ENCODE assay signal across 19 mouse cellular contexts in the genomic region with DNA sequence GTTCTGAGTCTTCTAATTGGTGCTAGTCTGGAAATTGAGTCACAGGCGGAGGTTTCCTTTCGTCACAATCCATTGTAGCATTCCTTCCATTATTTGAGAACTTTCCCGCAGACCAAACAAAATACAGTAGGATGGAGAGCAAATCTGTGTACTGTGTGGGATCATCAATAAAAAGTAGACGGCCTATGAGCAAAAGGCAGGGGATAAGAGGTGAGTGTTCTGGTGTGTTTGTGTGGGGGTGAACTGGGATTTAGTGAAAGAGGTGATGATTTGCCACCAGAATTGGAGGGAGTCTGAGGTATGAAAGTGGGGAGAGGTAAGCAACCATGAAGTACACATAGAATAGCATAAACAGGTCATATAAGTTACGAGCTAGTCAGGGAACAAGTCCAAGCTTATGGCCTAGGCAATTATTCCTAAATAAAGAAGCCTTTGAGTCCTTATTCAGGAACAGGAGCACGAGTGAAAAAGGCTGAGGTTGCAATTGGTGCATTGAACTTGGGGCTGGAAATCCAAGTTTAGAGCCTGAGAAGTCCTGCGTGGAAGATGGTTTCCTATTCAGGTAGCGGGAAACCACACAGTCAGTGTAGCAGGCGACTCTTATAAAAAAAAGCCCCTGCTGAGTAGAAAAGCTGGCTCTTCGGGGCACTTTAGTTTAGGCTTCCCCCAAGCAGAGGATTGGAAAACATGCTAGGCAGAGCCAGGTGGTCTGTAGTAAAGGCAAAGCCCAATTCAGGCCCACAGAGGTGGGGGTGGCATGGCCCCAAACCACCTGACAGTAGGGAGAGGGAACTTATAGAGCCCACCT. TPM values are rescaled to one million over a fixed set of nuclear protein-coding genes. Genes with fewer than 3 reads are reported as not detected.
DNase-seq lines count a peak whose midpoint lies in the region; ATAC-seq and TF ChIP-seq lines count a peak whose summit lies in the region.
"Had no signal": no experiment of that assay in that cellular context is flagged by ENCODE, and none has a peak within 500 bp of the region (broad histone marks: within the 10 kb centered on the region; RNA-seq: fewer than 3 reads in every experiment).

No protein-coding gene starts in this region.

- intact Hi-C loops in gastrocnemius, adult 2 months (cut with DNase I) = no loop called here

- WGBS in midbrain, embryonic 11.5 days = 74% methylated on average over 10 of the region's 10 CpGs
- 68% methylated on average over 10 of the region's 10 CpGs for WGBS in midbrain, embryonic 14.5 days
- 43% methylated on average over 10 of the region's 10 CpGs for WGBS in limb, embryonic 12.5 days
- 44% methylated on average over 10 of the region's 10 CpGs for WGBS in limb, embryonic 14.5 days

- no peak for TF ChIP-seq POLR2A in limb, embryonic 14.5 days (IDR thresholded peaks at IDR 0.05; ENCODE audit: borderline replicate concordance, extremely low read depth, insufficient read depth, insufficient read length)

- TF ChIP-seq CTCF in gastrocnemius, adult 2 months (IDR thresholded peaks at IDR 0.05) = no peak

- H3K4me3 ChIP-seq in midbrain, embryonic 11.5 days (ENCODE audit: low read depth, low read length) = no peak overlapping the region
- no peak overlapping the region for H3K4me3 ChIP-seq in midbrain, embryonic 14.5 days (replicated peaks; ENCODE audit: low read depth, low read length)
- no peak overlapping the region for H3K4me3 ChIP-seq in limb, embryonic 12.5 days (replicated peaks)
- H3K4me3 ChIP-seq in limb, embryonic 14.5 days (replicated peaks; ENCODE audit: low read length) = no peak overlapping the region
- H3K4me3 ChIP-seq in gastrocnemius, adult 2 months = no peak overlapping the region
- H3K4me3 ChIP-seq: embryonic facial prominence, embryonic 10.5 days; embryonic facial prominence, embryonic 12.5 days; forebrain, embryonic 13.5 days; forebrain, embryonic 15.5 days had no signal

- no peak overlapping the region for H3K4me2 ChIP-seq in midbrain, embryonic 11.5 days
- no peak overlapping the region for H3K4me2 ChIP-seq in midbrain, embryonic 14.5 days (ENCODE audit: low read length)
- peak overlapping the region; percentile 1; the same call in 1 of the 2 replicates for H3K4me2 ChIP-seq in limb, embryonic 12.5 days
- H3K4me2 ChIP-seq in limb, embryonic 14.5 days (replicated peaks; ENCODE audit: low read depth, low read length, severe bottlenecking) = no peak overlapping the region
- H3K4me2 ChIP-seq: embryonic facial prominence, embryonic 12.5 days; forebrain, embryonic 13.5 days; forebrain, embryonic 15.5 days had no signal

- H3K27ac ChIP-seq in midbrain, embryonic 11.5 days (ENCODE audit: low read depth, low read length) = no peak overlapping the region
- no peak overlapping the region for H3K27ac ChIP-seq in midbrain, embryonic 14.5 days (replicated peaks; ENCODE audit: low read depth, low read length)
- peak overlapping the region; percentile 56 for H3K27ac ChIP-seq in limb, embryonic 12.5 days
- 0 out of 2 replicates have a peak overlapping the region, but pooled peaks have one; percentile 33 for H3K27ac ChIP-seq in limb, embryonic 14.5 days (replicated peaks; ENCODE audit: low read depth, low read length)
- no peak overlapping the region for H3K27ac ChIP-seq in gastrocnemius, adult 2 months
- H3K27ac ChIP-seq: embryonic facial prominence, embryonic 10.5 days; embryonic facial prominence, embryonic 12.5 days; forebrain, embryonic 13.5 days; forebrain, embryonic 15.5 days had no signal

- no peak for ATAC-seq in midbrain, embryonic 11.5 days (ENCODE audit: low FRiP score)
- ATAC-seq in midbrain, embryonic 14.5 days (ENCODE audit: low FRiP score, low TSS enrichment) = no peak
- ATAC-seq in limb, embryonic 12.5 days (ENCODE audit: insufficient number of reproducible peaks, insufficient read depth, low FRiP score, low TSS enrichment, low read depth) = peak; percentile 85
- ATAC-seq in limb, embryonic 14.5 days (ENCODE audit: low FRiP score, low read depth) = no peak
- ATAC-seq: forebrain, embryonic 13.5 days; forebrain, embryonic 15.5 days had no signal

- H3K9ac ChIP-seq in midbrain, embryonic 11.5 days (ENCODE audit: low read length) = no peak overlapping the region
- H3K9ac ChIP-seq in midbrain, embryonic 14.5 days (replicated peaks; ENCODE audit: low read length) = no peak overlapping the region
- no peak overlapping the region for H3K9ac ChIP-seq in limb, embryonic 12.5 days (replicated peaks)
- H3K9ac ChIP-seq in limb, embryonic 14.5 days (ENCODE audit: low read depth, low read length, severe bottlenecking) = no peak overlapping the region
- H3K9ac ChIP-seq: embryonic facial prominence, embryonic 12.5 days; forebrain, embryonic 13.5 days; forebrain, embryonic 15.5 days had no signal

- no peaks in the 10 kb centered on the region for H3K9me3 ChIP-seq in midbrain, embryonic 11.5 days (ENCODE audit: control insufficient read depth, low read length)
- H3K9me3 ChIP-seq in midbrain, embryonic 14.5 days (ENCODE audit: control insufficient read depth, low read length) = no peaks in the 10 kb centered on the region
- no peaks in the 10 kb centered on the region for H3K9me3 ChIP-seq in limb, embryonic 12.5 days
- no peaks in the 10 kb centered on the region for H3K9me3 ChIP-seq in limb, embryonic 14.5 days (ENCODE audit: control insufficient read depth, low read length)
- H3K9me3 ChIP-seq: embryonic facial prominence, embryonic 10.5 days; embryonic facial prominence, embryonic 12.5 days; forebrain, embryonic 13.5 days; forebrain, embryonic 15.5 days had no signal

- peak; percentile 37 for DNase-seq in midbrain, embryonic 11.5 days (ENCODE audit: low spot score, missing footprints)
- no peak for DNase-seq in midbrain, embryonic 14.5 days
- DNase-seq in limb, embryonic 14.5 days (ENCODE audit: low spot score) = no peak
- DNase-seq in gastrocnemius, adult 2 months = no peak
- DNase-seq in right cerebral cortex, adult 18-20 months = no peak
- DNase-seq: adrenal gland, adult 2 months; adrenal gland, postnatal 10 days; adrenal gland, postnatal 25 days; cerebellum, adult 11 months; cerebellum, adult 18-20 months; cerebellum, adult 8-10 months; cerebellum, postnatal 10 days; cerebellum, postnatal 25 days had no signal

- no peaks in the 10 kb centered on the region for H3K4me1 ChIP-seq in midbrain, embryonic 11.5 days (ENCODE audit: control insufficient read depth, insufficient read depth, low read length)
- H3K4me1 ChIP-seq in midbrain, embryonic 14.5 days (ENCODE audit: control insufficient read depth, insufficient read depth, low read length) = no peaks in the 10 kb centered on the region
- peaks cover 5% of the 10 kb centered on the region; the same call in 1 of the 2 replicates for H3K4me1 ChIP-seq in limb, embryonic 12.5 days (replicated peaks)
- H3K4me1 ChIP-seq in limb, embryonic 14.5 days (ENCODE audit: control insufficient read depth, insufficient read depth, low read length) = peaks cover 3% of the 10 kb centered on the region; the same call in 1 of the 2 replicates
- H3K4me1 ChIP-seq: embryonic facial prominence, embryonic 10.5 days; embryonic facial prominence, embryonic 12.5 days; forebrain, embryonic 15.5 days had no signal

- H3K27me3 ChIP-seq in midbrain, embryonic 11.5 days (ENCODE audit: control insufficient read depth, insufficient read depth, low read length) = no peaks in the 10 kb centered on the region
- H3K27me3 ChIP-seq in midbrain, embryonic 14.5 days (ENCODE audit: control insufficient read depth, insufficient read depth, low read length) = no peaks in the 10 kb centered on the region
- no peaks in the 10 kb centered on the region for H3K27me3 ChIP-seq in limb, embryonic 12.5 days
- no peaks in the 10 kb centered on the region for H3K27me3 ChIP-seq in limb, embryonic 14.5 days (ENCODE audit: control insufficient read depth, insufficient read depth, low read length)
- H3K27me3 ChIP-seq: embryonic facial prominence, embryonic 12.5 days; forebrain, embryonic 13.5 days; forebrain, embryonic 15.5 days had no signal

- H3K36me3 ChIP-seq in midbrain, embryonic 11.5 days (ENCODE audit: control insufficient read depth, insufficient read depth, low read length) = no peaks in the 10 kb centered on the region
- no peaks in the 10 kb centered on the region for H3K36me3 ChIP-seq in midbrain, embryonic 14.5 days (ENCODE audit: control insufficient read depth, insufficient read depth, low read length)
- H3K36me3 ChIP-seq in limb, embryonic 12.5 days = no peaks in the 10 kb centered on the region
- no peaks in the 10 kb centered on the region for H3K36me3 ChIP-seq in limb, embryonic 14.5 days (ENCODE audit: control insufficient read depth, insufficient read depth, low read length)
- H3K36me3 ChIP-seq: embryonic facial prominence, embryonic 10.5 days; embryonic facial prominence, embryonic 12.5 days; forebrain, embryonic 15.5 days had no signal

RNA-seq across cellular contexts. Expression of a gene that starts 48.0 kb away (rescaled TPM):
- 35.3 and 37.7 TPM in 2 replicates for polyA plus RNA-seq in midbrain, embryonic 11.5 days (2014; fragmentation: Nextera tagmentation; extraction: Ambion mirVana)
- 5.0 and 9.6 TPM in 2 replicates for polyA plus RNA-seq in midbrain, embryonic 14.5 days (2014; fragmentation: Nextera tagmentation; extraction: Ambion mirVana)
- not detected in 2 replicates for polyA plus RNA-seq in limb, embryonic 12.5 days (2016; fragmentation: Nextera tagmentation; extraction: Ambion mirVana)
- polyA plus RNA-seq in limb, embryonic 14.5 days (2012; rRNA removed) = 0.17 and 0.29 TPM in 2 replicates
- polyA plus RNA-seq in limb, embryonic 14.5 days (2014; fragmentation: Nextera tagmentation; extraction: Ambion mirVana) = not detected in 2 replicates
- not detected for total RNA-seq in gastrocnemius, adult 2 months (2021)
- total RNA-seq: adrenal gland, postnatal 25 days had no signal
- polyA plus RNA-seq: adrenal gland, adult 2 months; C2C12 had no signal

Comparison
In these comparisons a context has a peak if more than half of its experiments do, and no peak if none do; other contexts are left out.
1. H3K27ac ChIP-seq: peak in limb, embryonic 12.5 days (single experiment) and limb, embryonic 14.5 days (single experiment); none in midbrain, embryonic 11.5 days (single experiment), midbrain, embryonic 14.5 days (single experiment) and gastrocnemius, adult 2 months (single experiment).